Mouse (Mus musculus): ENCODE data around the gene Kcna2. TPM values are rescaled to one million over a fixed set of nuclear protein-coding genes. Genes with fewer than 3 reads are reported as not detected.

Gene Kcna2
- polyA plus RNA-seq, 1 experiment from 2014 or later, result 0.14 TPM

- WGBS, result 86% methylated on average over 2 of the region's 2 CpGs
- H3K27me3 ChIP-seq (ENCODE audit: control insufficient read depth, insufficient read depth, low read length), result no peaks in the 10 kb centered on the region
- no peak overlapping the region for H3K4me3 ChIP-seq (replicated peaks; ENCODE audit: low read length)
- H3K36me3 ChIP-seq (ENCODE audit: control insufficient read depth, insufficient read depth, low read length), result no peaks in the 10 kb centered on the region
- H3K27ac ChIP-seq (ENCODE audit: low read length), result no peak overlapping the region
- H3K9ac ChIP-seq (ENCODE audit: low read length), result no peak overlapping the region
- H3K4me2 ChIP-seq (ENCODE audit: low read depth, low read length), result no peak overlapping the region
- no peaks in the 10 kb centered on the region for H3K4me1 ChIP-seq (ENCODE audit: control insufficient read depth, insufficient read depth, low read length)
- no peaks in the 10 kb centered on the region for H3K9me3 ChIP-seq (replicated peaks; ENCODE audit: control insufficient read depth, low read length)
- ATAC-seq (ENCODE audit: insufficient read depth, low FRiP score), result no peak
Measured at GRCm38 (mm10) chr3:107077101-107077500, 23.8 kb upstream of the Kcna2 start.

GRCm38 (mm10) chr3:107080803-107081202, 20.1 kb upstream of the Kcna2 start:
- H3K9me3 ChIP-seq (replicated peaks; ENCODE audit: control insufficient read depth, low read length), result no peaks in the 10 kb centered on the region
- no peaks in the 10 kb centered on the region for H3K36me3 ChIP-seq (ENCODE audit: control insufficient read depth, insufficient read depth, low read length)
- H3K9ac ChIP-seq (ENCODE audit: low read length), result no peak overlapping the region
- H3K4me2 ChIP-seq (ENCODE audit: low read depth, low read length), result no peak overlapping the region
- no peak overlapping the region for H3K27ac ChIP-seq (ENCODE audit: low read length)
- no peaks in the 10 kb centered on the region for H3K4me1 ChIP-seq (ENCODE audit: control insufficient read depth, insufficient read depth, low read length)
- no peak overlapping the region for H3K4me3 ChIP-seq (replicated peaks; ENCODE audit: low read length)
- 75% methylated on average over 3 of the region's 3 CpGs for WGBS
- no peaks in the 10 kb centered on the region for H3K27me3 ChIP-seq (ENCODE audit: control insufficient read depth, insufficient read depth, low read length)
- no peak for ATAC-seq (ENCODE audit: insufficient read depth, low FRiP score)

- WGBS, result 24% methylated on average over 3 of the region's 3 CpGs
- no peak overlapping the region for H3K4me2 ChIP-seq (ENCODE audit: low read depth, low read length)
- no peaks in the 10 kb centered on the region for H3K27me3 ChIP-seq (ENCODE audit: control insufficient read depth, insufficient read depth, low read length)
- ATAC-seq (ENCODE audit: insufficient read depth, low FRiP score), result no peak
- no peak overlapping the region for H3K4me3 ChIP-seq (replicated peaks; ENCODE audit: low read length)
- H3K9ac ChIP-seq (ENCODE audit: low read length), result no peak overlapping the region
- no peaks in the 10 kb centered on the region for H3K36me3 ChIP-seq (ENCODE audit: control insufficient read depth, insufficient read depth, low read length)
- H3K4me1 ChIP-seq (ENCODE audit: control insufficient read depth, insufficient read depth, low read length), result no peaks in the 10 kb centered on the region
- no peaks in the 10 kb centered on the region for H3K9me3 ChIP-seq (replicated peaks; ENCODE audit: control insufficient read depth, low read length)
- H3K27ac ChIP-seq (ENCODE audit: low read length), result no peak overlapping the region
Measured at GRCm38 (mm10) chr3:107081227-107081626, 19.7 kb upstream of the Kcna2 start.

- no peak for ATAC-seq (ENCODE audit: insufficient read depth, low FRiP score)
- H3K4me2 ChIP-seq (ENCODE audit: low read depth, low read length), result no peak overlapping the region
- no peaks in the 10 kb centered on the region for H3K27me3 ChIP-seq (ENCODE audit: control insufficient read depth, insufficient read depth, low read length)
- 73% methylated on average over 3 of the region's 3 CpGs for WGBS
- no peak overlapping the region for H3K9ac ChIP-seq (ENCODE audit: low read length)
- no peaks in the 10 kb centered on the region for H3K4me1 ChIP-seq (ENCODE audit: control insufficient read depth, insufficient read depth, low read length)
- no peak overlapping the region for H3K4me3 ChIP-seq (replicated peaks; ENCODE audit: low read length)
- H3K9me3 ChIP-seq (replicated peaks; ENCODE audit: control insufficient read depth, low read length), result no peaks in the 10 kb centered on the region
- H3K36me3 ChIP-seq (ENCODE audit: control insufficient read depth, insufficient read depth, low read length), result no peaks in the 10 kb centered on the region
- H3K27ac ChIP-seq (ENCODE audit: low read length), result no peak overlapping the region
Measured at GRCm38 (mm10) chr3:107084586-107084985, 16.4 kb upstream of the Kcna2 start.

- no peaks in the 10 kb centered on the region for H3K9me3 ChIP-seq (replicated peaks; ENCODE audit: control insufficient read depth, low read length)
- 81% methylated on average over 4 of the region's 4 CpGs for WGBS
Measured at GRCm38 (mm10) chr3:107087410-107087809, 13.5 kb upstream of the Kcna2 start.

GRCm38 (mm10) chr3:107088820-107089219, 12.1 kb upstream of the Kcna2 start:
- Histone ChIP-seq H3K4me3 (replicated peaks; ENCODE audit: low read length) (no peak overlapping the region), H3K4me1 (ENCODE audit: control insufficient read depth, insufficient read depth, low read length) (no peaks in the 10 kb centered on the region), H3K4me2 (ENCODE audit: low read depth, low read length) (no peak overlapping the region), H3K27ac (ENCODE audit: low read length) (no peak overlapping the region), H3K9me3 (replicated peaks; ENCODE audit: control insufficient read depth, low read length) (no peaks in the 10 kb centered on the region), H3K27me3 (ENCODE audit: control insufficient read depth, insufficient read depth, low read length) (no peaks in the 10 kb centered on the region), H3K9ac (ENCODE audit: low read length) (no peak overlapping the region), H3K36me3 (ENCODE audit: control insufficient read depth, insufficient read depth, low read length) (no peaks in the 10 kb centered on the region)
- WGBS, result 84% methylated on average over 3 of the region's 3 CpGs
- no peak for ATAC-seq (ENCODE audit: insufficient read depth, low FRiP score)

More at GRCm38 (mm10) chr3:107087410-107087809, 13.5 kb upstream of the Kcna2 start:
- Histone ChIP-seq H3K4me3 (replicated peaks; ENCODE audit: low read length) (no peak overlapping the region), H3K27me3 (ENCODE audit: control insufficient read depth, insufficient read depth, low read length) (no peaks in the 10 kb centered on the region), H3K27ac (ENCODE audit: low read length) (no peak overlapping the region), H3K4me1 (ENCODE audit: control insufficient read depth, insufficient read depth, low read length) (no peaks in the 10 kb centered on the region), H3K4me2 (ENCODE audit: low read depth, low read length) (no peak overlapping the region), H3K36me3 (ENCODE audit: control insufficient read depth, insufficient read depth, low read length) (no peaks in the 10 kb centered on the region), H3K9ac (ENCODE audit: low read length) (no peak overlapping the region)
- no peak for ATAC-seq (ENCODE audit: insufficient read depth, low FRiP score)

- Histone ChIP-seq H3K27ac (ENCODE audit: low read length) (no peak overlapping the region), H3K4me1 (ENCODE audit: control insufficient read depth, insufficient read depth, low read length) (no peaks in the 10 kb centered on the region), H3K4me3 (replicated peaks; ENCODE audit: low read length) (no peak overlapping the region), H3K27me3 (ENCODE audit: control insufficient read depth, insufficient read depth, low read length) (no peaks in the 10 kb centered on the region), H3K9me3 (replicated peaks; ENCODE audit: control insufficient read depth, low read length) (no peaks in the 10 kb centered on the region), H3K9ac (ENCODE audit: low read length) (no peak overlapping the region), H3K36me3 (ENCODE audit: control insufficient read depth, insufficient read depth, low read length) (no peaks in the 10 kb centered on the region), H3K4me2 (ENCODE audit: low read depth, low read length) (no peak overlapping the region)
- 48% methylated on average over 3 of the region's 3 CpGs for WGBS
- ATAC-seq (ENCODE audit: insufficient read depth, low FRiP score), result no peak
Measured at GRCm38 (mm10) chr3:107089475-107089874, 11.5 kb upstream of the Kcna2 start.

- H3K36me3 ChIP-seq (ENCODE audit: control insufficient read depth, insufficient read depth, low read length), result no peaks in the 10 kb centered on the region
- no peak for ATAC-seq (ENCODE audit: insufficient read depth, low FRiP score)
Measured at GRCm38 (mm10) chr3:107090001-107090400, 10.9 kb upstream of the Kcna2 start.

GRCm38 (mm10) chr3:107090403-107091150, 10.4 kb upstream of the Kcna2 start:
- no peak for ATAC-seq (ENCODE audit: insufficient read depth, low FRiP score)
- no peak overlapping the region for H3K9ac ChIP-seq (ENCODE audit: low read length)
- H3K36me3 ChIP-seq (ENCODE audit: control insufficient read depth, insufficient read depth, low read length), result no peaks in the 10 kb centered on the region
- no peak overlapping the region for H3K4me3 ChIP-seq (replicated peaks; ENCODE audit: low read length)
- H3K4me2 ChIP-seq (ENCODE audit: low read depth, low read length), result no peak overlapping the region
- no peak overlapping the region for H3K27ac ChIP-seq (ENCODE audit: low read length)
- no peaks in the 10 kb centered on the region for H3K27me3 ChIP-seq (ENCODE audit: control insufficient read depth, insufficient read depth, low read length)
- no peaks in the 10 kb centered on the region for H3K4me1 ChIP-seq (ENCODE audit: control insufficient read depth, insufficient read depth, low read length)
- H3K9me3 ChIP-seq (replicated peaks; ENCODE audit: control insufficient read depth, low read length), result no peaks in the 10 kb centered on the region
- WGBS, result 65% methylated on average over 11 of the region's 11 CpGs

More at GRCm38 (mm10) chr3:107090001-107090400, 10.9 kb upstream of the Kcna2 start:
- H3K9ac ChIP-seq (ENCODE audit: low read length), result no peak overlapping the region
- no peak overlapping the region for H3K4me2 ChIP-seq (ENCODE audit: low read depth, low read length)
- no peaks in the 10 kb centered on the region for H3K4me1 ChIP-seq (ENCODE audit: control insufficient read depth, insufficient read depth, low read length)
- no peak overlapping the region for H3K27ac ChIP-seq (ENCODE audit: low read length)
- H3K27me3 ChIP-seq (ENCODE audit: control insufficient read depth, insufficient read depth, low read length), result no peaks in the 10 kb centered on the region
- no peak overlapping the region for H3K4me3 ChIP-seq (replicated peaks; ENCODE audit: low read length)
- WGBS, result 57% methylated on average over 7 of the region's 7 CpGs
- H3K9me3 ChIP-seq (replicated peaks; ENCODE audit: control insufficient read depth, low read length), result no peaks in the 10 kb centered on the region
